Mouse (Mus musculus) forebrain, embryonic 14.5 days (tissue): ENCODE data around the gene Itpr1. TPM values are rescaled to one million over a fixed set of nuclear protein-coding genes. Genes with fewer than 3 reads are reported as not detected.

Experiments
- ATAC-seq: fragments of 200-750 bp; cut with Nextera tagmentation; 2 replicates; pipeline ENCODE4 v1.8.0; 2017; ENCODE audit warnings: mild to moderate bottlenecking, moderate library complexity
- DNase-seq: peaks from one replicate; pipeline ENCODE4 v3.0.0-alpha.2; 2015; ENCODE audit warnings: low spot score
- H3K27ac ChIP-seq: fragments of 300-500 bp; sonication (generic); 2 replicates; pipeline ENCODE4 v1.5.1; 2014; ENCODE audit warnings: low read depth, mild to moderate bottlenecking, control low read depth, low read length, moderate library complexity
- H3K27me3 ChIP-seq: fragments of 300-500 bp; sonication (generic); replicated peaks from 2 replicates; pipeline ENCODE4 v1.6.1; 2014; ENCODE audit warnings: low read length, control low read depth, mixed read lengths; ENCODE audit not compliant: control insufficient read depth, insufficient read depth
- H3K36me3 ChIP-seq: fragments of 300-500 bp; sonication (generic); 2 replicates; pipeline ENCODE4 v1.6.1; 2014; ENCODE audit warnings: low read length, control low read depth; ENCODE audit not compliant: control insufficient read depth, insufficient read depth
- H3K4me1 ChIP-seq: fragments of 300-500 bp; sonication (generic); 2 replicates; pipeline ENCODE4 v1.6.1; 2014; ENCODE audit warnings: antibody characterized with exemption, low read length, control low read depth; ENCODE audit not compliant: control insufficient read depth, insufficient read depth
- H3K4me2 ChIP-seq: fragments of 300-500 bp; sonication (generic); 2 replicates; pipeline ENCODE4 v1.6.1; 2014; ENCODE audit warnings: mild to moderate bottlenecking, control low read depth, low read length
- H3K4me3 ChIP-seq: fragments of 300-500 bp; sonication (generic); 2 replicates; pipeline ENCODE4 v1.5.1; 2014; ENCODE audit warnings: low read depth, low read length, control low read depth
- H3K9ac ChIP-seq: fragments of 300-500 bp; sonication (generic); 2 replicates; pipeline ENCODE4 v1.6.1; 2014; ENCODE audit warnings: mild to moderate bottlenecking, low read length, control low read depth, moderate library complexity
- H3K9me3 ChIP-seq: fragments of 300-500 bp; sonication (generic); replicated peaks from 2 replicates; pipeline ENCODE4 v1.6.1; 2016; ENCODE audit warnings: low read length, control low read depth, mixed read lengths; ENCODE audit not compliant: control insufficient read depth
- WGBS: fragments of 180-500 bp; shearing (Covaris S2); extraction: QIAGEN DNeasy Blood & Tissue Kit; methylation state at CpG from one replicate; pipeline ENCODE4 v1.1.7; 2014; 5-methylcytosine and 5-hydroxymethylcytosine counted together
- polyA plus RNA-seq: library from polyadenylated mRNA; unstranded; fragments of >200 nt; fragmentation: Nextera tagmentation; extraction: Ambion mirVana; gene quantifications from 2 replicates; pipeline ENCODE4 v1.2.1, GENCODE M21; 2014

Gene Itpr1
- polyA plus RNA-seq, 1 experiment from 2014 or later = 5.2 TPM

- 79% methylated on average over 7 of the region's 7 CpGs for WGBS
- no peak for DNase-seq
Measured at GRCm38 (mm10) chr6:108273451-108273850, 60.6 kb downstream of the Itpr1 start.

DNA sequence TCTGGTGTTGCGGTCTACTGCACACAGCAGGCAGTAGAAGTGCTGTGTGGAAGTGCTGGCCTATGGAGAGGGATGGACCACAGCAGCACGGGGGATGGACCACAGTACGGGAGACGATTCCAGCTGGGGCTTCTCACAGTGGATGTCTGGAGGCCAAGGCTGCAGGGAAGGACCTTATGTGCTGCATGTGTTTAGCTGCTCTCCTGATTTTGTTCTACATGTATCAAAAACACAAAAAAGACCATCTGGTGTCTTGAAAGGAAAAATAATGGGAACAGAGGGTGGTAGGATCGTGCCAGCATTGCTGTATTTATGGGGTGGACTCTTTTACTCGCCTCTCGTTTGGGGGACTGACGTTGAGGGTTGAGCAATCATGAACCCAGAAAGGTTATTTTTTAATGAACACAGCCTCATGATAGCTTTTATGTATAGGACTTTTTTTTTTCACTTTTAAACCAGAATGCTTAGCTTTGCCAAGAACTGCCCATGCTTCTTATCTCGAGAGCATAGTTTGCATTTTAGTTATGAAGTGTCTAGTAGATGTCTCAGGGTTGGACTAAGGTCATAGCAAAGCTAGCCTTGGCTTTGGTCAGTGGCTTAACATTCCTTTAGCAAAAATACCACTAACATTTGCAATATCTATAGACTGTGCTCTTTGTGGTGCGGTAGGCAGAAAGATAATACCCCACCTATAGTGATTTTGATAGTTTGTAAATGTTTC, 61.6 kb downstream of the Itpr1 start:
- peak; percentile 66 for DNase-seq

More at GRCm38 (mm10) chr6:108273451-108273850, 60.6 kb downstream of the Itpr1 start:
- no peaks in the 10 kb centered on the region for H3K9me3 ChIP-seq
- H3K4me2 ChIP-seq = no peak overlapping the region
- H3K27ac ChIP-seq = no peak overlapping the region
- no peaks in the 10 kb centered on the region for H3K27me3 ChIP-seq
- no peak for ATAC-seq
- H3K36me3 ChIP-seq = no peaks in the 10 kb centered on the region
- no peak overlapping the region for H3K4me3 ChIP-seq
- H3K4me1 ChIP-seq = peaks cover 2% of the 10 kb centered on the region; the same call in 1 of the 2 replicates
- no peak overlapping the region for H3K9ac ChIP-seq

DNA sequence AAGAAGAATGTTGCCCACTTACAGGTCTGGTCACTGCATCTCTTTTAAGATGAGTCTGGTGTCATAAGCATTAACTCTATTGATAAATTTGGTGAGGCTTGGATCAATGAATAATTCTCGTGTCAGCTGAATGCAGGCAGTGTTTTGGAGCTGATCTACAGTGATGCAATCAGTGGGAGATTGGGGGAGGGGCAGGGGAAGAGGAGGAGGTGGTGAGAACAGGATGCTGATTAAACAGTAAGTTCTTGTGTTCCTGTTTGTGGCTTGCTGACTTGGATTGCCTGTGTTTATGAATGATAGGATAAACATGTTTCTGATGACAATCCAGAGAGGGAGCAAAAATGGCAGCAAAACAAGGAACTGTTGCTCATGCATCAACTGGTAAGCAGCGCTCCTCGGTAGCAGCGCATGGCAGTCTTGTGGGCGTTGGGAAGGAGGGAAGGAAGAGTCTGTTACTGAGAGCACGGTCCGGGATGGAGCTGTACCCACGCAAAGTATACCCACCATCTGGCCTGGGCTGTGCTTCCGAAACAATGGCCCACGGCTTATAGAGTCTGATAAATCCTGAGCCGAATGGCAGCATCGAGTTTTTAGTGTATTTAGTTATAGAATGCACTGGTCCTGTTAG, 64.1 kb downstream of the Itpr1 start:
- 81% methylated on average over 12 of the region's 12 CpGs for WGBS
- no peaks in the 10 kb centered on the region for H3K9me3 ChIP-seq
- DNase-seq = no peak
- H3K4me2 ChIP-seq = no peak overlapping the region
- ATAC-seq = no peak
- H3K36me3 ChIP-seq = no peaks in the 10 kb centered on the region
- no peak overlapping the region for H3K27ac ChIP-seq
- no peaks in the 10 kb centered on the region for H3K27me3 ChIP-seq
- peaks cover 2% of the 10 kb centered on the region; the same call in 1 of the 2 replicates for H3K4me1 ChIP-seq
- H3K9ac ChIP-seq = no peak overlapping the region
- no peak overlapping the region for H3K4me3 ChIP-seq

More for the DNA sequence above, 61.6 kb downstream of the Itpr1 start:
- Histone ChIP-seq H3K27me3 (no peaks in the 10 kb centered on the region), H3K27ac (peak overlapping the region; percentile 63), H3K4me2 (no peak overlapping the region), H3K36me3 (no peaks in the 10 kb centered on the region), H3K4me3 (no peak overlapping the region), H3K9me3 (no peaks in the 10 kb centered on the region), H3K9ac (no peak overlapping the region), H3K4me1 (peaks cover 2% of the 10 kb centered on the region; the same call in 1 of the 2 replicates)
- ATAC-seq = peak; percentile 85
- whole genome bisulfite sequencing = 60% methylated on average over 10 of the region's 10 CpGs

DNA sequence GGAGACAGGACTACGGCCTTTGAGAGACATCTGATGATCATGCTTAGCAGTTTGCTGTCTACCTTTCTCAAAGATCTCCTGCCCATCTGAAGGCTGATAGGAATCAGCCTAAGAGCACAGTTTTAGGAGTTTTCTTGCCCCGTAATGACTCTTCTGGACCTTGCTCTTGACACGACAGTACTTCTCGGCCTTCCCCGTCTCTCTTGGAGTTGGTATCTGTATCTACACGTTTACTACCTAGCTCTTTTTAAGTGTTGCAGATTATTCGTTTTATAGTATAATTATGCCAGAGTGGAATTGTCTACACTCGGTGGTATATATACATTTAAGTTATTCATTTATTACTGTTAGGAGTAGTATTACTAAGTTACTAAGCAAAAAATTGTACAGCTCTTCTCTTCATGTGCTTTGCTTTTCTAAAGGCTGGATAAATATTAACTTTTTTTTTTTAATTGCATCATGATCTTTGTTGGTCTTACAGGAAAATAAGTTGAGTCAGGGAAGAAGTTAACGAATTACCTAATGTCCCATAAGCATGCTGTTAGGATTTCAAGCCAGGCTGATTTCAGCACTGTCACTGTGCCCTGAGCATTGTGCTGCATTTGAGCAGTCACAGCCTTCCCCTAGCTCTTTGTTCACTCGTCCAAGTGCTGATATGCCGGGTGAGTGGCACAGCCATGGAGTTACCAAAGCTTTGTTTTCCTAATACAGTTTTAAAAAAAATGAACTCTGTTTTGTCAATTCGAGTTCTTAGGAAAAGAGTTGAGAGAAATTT, 64.9 kb downstream of the Itpr1 start:
- Histone ChIP-seq H3K27me3 (no peaks in the 10 kb centered on the region), H3K36me3 (no peaks in the 10 kb centered on the region), H3K27ac (no peak overlapping the region), H3K4me3 (no peak overlapping the region), H3K4me2 (no peak overlapping the region), H3K9me3 (no peaks in the 10 kb centered on the region), H3K4me1 (peaks cover 2% of the 10 kb centered on the region; the same call in 1 of the 2 replicates), H3K9ac (no peak overlapping the region)
- DNase-seq (no peak), ATAC-seq (no peak)
- WGBS = 80% methylated on average over 12 of the region's 12 CpGs

DNA sequence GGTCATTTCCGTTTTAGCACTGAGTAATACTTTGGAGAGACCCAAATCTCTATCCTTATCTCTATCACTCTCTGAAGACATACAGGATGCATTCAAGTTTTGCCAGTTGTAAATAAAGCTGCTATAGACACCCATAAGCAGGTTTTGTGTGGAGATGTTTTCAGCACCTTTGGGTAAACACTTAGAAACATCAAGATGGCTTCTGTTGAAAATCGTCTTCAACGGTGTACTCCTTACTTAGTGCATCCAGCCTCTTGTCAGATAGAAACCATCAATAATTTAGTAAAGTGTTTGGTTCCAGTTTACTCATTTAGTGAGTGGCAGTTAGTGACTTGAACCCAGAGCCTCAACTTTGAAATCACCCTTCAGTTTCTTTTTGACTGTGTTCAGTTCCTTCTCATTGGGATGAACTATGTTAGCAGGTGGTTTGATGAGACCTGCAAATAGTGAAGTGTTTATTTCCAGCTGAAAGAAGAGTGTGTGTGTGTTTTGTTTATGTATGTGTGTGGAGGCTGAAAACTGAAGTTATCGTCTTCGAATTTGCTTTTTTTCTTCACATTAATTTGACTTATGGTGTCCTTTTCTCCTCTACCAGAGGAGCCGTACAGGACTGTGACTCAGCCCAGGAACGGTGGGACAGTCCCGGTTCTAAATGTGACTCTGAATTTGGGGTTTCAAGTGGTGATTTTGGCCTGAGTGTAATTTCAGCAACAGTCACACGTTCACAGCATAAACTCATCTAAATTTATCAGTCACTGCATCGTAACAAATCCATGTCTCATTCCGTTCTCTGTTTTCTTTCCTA, 66.1 kb downstream of the Itpr1 start:
- Histone ChIP-seq H3K36me3 (no peaks in the 10 kb centered on the region), H3K4me2 (no peak overlapping the region), H3K27ac (no peak overlapping the region), H3K9me3 (no peaks in the 10 kb centered on the region), H3K4me3 (no peak overlapping the region), H3K9ac (no peak overlapping the region), H3K27me3 (no peaks in the 10 kb centered on the region), H3K4me1 (peaks cover 2% of the 10 kb centered on the region; the same call in 1 of the 2 replicates)
- no peak for DNase-seq
- ATAC-seq = no peak
- 93% methylated on average over 11 of the region's 11 CpGs for WGBS

DNA sequence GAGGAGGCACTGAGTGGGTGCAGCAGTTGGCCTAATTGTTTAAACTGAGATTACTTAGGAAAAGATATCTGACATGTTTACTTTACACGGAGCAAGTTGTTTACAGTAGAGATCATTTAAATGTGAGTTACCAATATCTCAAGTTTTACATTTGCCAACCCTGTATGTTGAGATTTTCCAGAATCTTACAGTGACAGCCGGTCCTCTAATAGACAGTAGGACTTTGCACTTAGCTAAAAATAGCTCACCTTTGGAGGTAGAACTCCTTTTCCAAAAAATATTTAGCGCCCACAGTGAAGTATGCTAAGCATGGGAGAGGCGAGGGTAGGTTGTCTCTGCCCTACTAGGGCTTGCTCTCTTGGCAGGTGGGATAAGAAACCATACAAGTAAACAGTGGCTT, 69.2 kb downstream of the Itpr1 start:
- H3K36me3 ChIP-seq = no peaks in the 10 kb centered on the region
- ATAC-seq (no peak), DNase-seq (no peak)
- H3K9ac ChIP-seq = no peak overlapping the region
- H3K27me3 ChIP-seq = no peaks in the 10 kb centered on the region
- H3K4me3 ChIP-seq = no peak overlapping the region
- 97% methylated on average over 4 of the region's 4 CpGs for WGBS
- H3K4me1 ChIP-seq = no peaks in the 10 kb centered on the region
- no peaks in the 10 kb centered on the region for H3K9me3 ChIP-seq
- H3K4me2 ChIP-seq = no peak overlapping the region
- no peak overlapping the region for H3K27ac ChIP-seq

- ATAC-seq = no peak
- Histone ChIP-seq H3K4me3 (no peak overlapping the region), H3K9me3 (no peaks in the 10 kb centered on the region), H3K4me2 (no peak overlapping the region), H3K36me3 (no peaks in the 10 kb centered on the region), H3K27me3 (no peaks in the 10 kb centered on the region), H3K9ac (no peak overlapping the region), H3K27ac (no peak overlapping the region), H3K4me1 (no peaks in the 10 kb centered on the region)
- no peak for DNase-seq
- WGBS = 88% methylated on average over 3 of the region's 3 CpGs
Measured at GRCm38 (mm10) chr6:108282621-108283020, 69.7 kb downstream of the Itpr1 start.

GRCm38 (mm10) chr6:108284688-108285087, 71.8 kb downstream of the Itpr1 start:
- no peak overlapping the region for H3K4me2 ChIP-seq
- no peaks in the 10 kb centered on the region for H3K36me3 ChIP-seq
- H3K9ac ChIP-seq = no peak overlapping the region
- no peaks in the 10 kb centered on the region for H3K27me3 ChIP-seq
- ATAC-seq = no peak
- H3K4me3 ChIP-seq = no peak overlapping the region
- 92% methylated on average over 3 of the region's 3 CpGs for WGBS
- no peaks in the 10 kb centered on the region for H3K4me1 ChIP-seq
- no peak overlapping the region for H3K27ac ChIP-seq
- no peak for DNase-seq
- no peaks in the 10 kb centered on the region for H3K9me3 ChIP-seq
